Mouse (Mus musculus): Measurements from ENCODE around the gene Plagl1. TPM values are rescaled to one million over a fixed set of nuclear protein-coding genes. Genes with fewer than 3 reads are reported as not detected.
"Not testable (repeated sequence)": the region's sequence is repeated elsewhere in the genome, so short reads cannot be mapped to it uniquely, and the experiment has no call there.

Plagl1 gene
- polyA plus RNA-seq (2015; fragmentation: Nextera tagmentation; extraction: Ambion mirVana), result 30.8 and 34.1 TPM in 2 replicates

GRCm38 (mm10) chr10:13060021-13060668, at the start of gene Plagl1:
Gene Plagl1, plus strand, starts transcription at chr10:13060504.
- H3K27me3 ChIP-seq, result peaks cover 25% of the 10 kb centered on the region
- H3K9ac ChIP-seq, result peak within 1 kb of the TSS; percentile 45
- peak within 1 kb of the TSS; percentile 50 for H3K4me3 ChIP-seq
- H3K9me3 ChIP-seq, result no peaks in the 10 kb centered on the region
- no peak within 1 kb of the TSS for H3K27ac ChIP-seq (replicated peaks)
- ATAC-seq (ENCODE audit: low FRiP score, low read depth), result 0 out of 2 replicates have a peak, but pooled peaks have one; percentile 7
- H3K36me3 ChIP-seq, result no peaks in the 10 kb centered on the region
- WGBS, result 57% methylated on average over 11 of the region's 11 CpGs
- peak within 1 kb of the TSS; percentile 95 for H3K4me2 ChIP-seq
- H3K4me1 ChIP-seq (replicated peaks), result peaks cover 13% of the 10 kb centered on the region

DNA sequence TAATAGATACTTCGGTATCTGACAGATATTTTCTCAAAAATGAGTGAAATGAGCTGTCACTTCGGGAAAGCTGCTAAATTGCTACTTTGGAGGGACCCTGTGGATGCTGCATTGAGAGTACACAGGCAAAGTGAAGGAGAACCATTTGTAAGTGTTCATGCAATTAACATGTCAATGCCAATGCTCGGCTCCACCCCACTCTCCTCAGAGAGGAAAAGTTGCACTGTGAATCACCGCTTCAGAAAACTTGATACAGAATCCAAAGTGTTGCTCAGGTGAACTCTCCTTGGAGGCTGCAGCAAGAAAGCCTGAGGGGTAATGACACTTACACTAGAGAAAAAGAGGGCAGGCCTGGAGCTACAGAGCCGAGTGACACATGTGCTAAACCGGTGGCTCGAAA, 46.3 kb upstream of the Plagl1 start:
- 67% methylated on average over 7 of the region's 7 CpGs for WGBS
- Histone ChIP-seq H3K27me3 (no peaks in the 10 kb centered on the region), H3K4me3 (no peak overlapping the region), H3K4me1 (replicated peaks) (peaks cover 13% of the 10 kb centered on the region), H3K27ac (replicated peaks) (no peak overlapping the region), H3K9me3 (no peaks in the 10 kb centered on the region), H3K4me2 (no peak overlapping the region), H3K36me3 (no peaks in the 10 kb centered on the region), H3K9ac (no peak overlapping the region)
- no peak for ATAC-seq (ENCODE audit: low FRiP score, low read depth)

DNA sequence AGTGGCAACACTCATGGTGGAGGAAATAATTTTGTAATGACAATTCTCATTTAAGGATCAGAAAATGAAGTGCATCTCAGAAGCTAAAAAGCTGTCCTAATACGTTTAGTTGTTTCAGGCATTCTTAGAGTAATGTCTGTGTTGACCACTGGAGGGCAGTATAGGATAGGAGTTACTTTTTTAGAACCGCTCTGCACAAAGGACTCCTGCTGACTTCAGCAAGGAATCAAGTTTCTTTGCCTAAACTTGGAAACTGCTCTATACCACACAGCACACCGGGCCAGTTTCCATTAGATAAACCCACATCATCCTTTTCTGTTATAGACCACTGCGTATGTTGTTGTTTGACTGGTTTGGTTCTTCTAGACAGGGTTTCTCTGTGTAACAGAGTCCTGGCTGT, 43.7 kb upstream of the Plagl1 start:
- Histone ChIP-seq H3K9ac (no peak overlapping the region), H3K27me3 (no peaks in the 10 kb centered on the region), H3K9me3 (no peaks in the 10 kb centered on the region), H3K27ac (replicated peaks) (no peak overlapping the region), H3K4me3 (no peak overlapping the region), H3K4me2 (no peak overlapping the region), H3K4me1 (replicated peaks) (no peaks in the 10 kb centered on the region), H3K36me3 (no peaks in the 10 kb centered on the region)
- ATAC-seq (ENCODE audit: low FRiP score, low read depth), result peak; percentile 73
- WGBS, result 25% methylated on average over 4 of the region's 4 CpGs

DNA sequence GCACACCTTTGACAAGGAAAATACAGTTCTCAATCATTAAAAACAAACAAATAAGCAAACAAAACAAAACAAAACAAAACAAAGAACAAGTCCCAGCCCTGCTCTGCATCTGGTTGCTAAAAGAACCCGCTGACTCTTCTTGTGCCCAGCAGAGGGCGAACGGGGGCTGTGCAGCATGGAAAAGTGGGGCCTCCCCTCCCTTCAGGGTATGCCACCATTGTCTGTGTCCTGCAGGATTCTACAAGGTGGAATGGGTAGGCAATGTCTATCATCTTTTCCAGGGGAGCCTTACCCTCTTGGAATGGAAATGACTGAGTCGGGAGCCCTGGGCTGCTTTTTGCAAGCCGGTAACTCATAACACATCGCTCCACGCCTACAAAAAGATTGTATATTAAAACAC, 41.8 kb upstream of the Plagl1 start:
- 61% methylated on average over 7 of the region's 7 CpGs for WGBS
- Histone ChIP-seq H3K9me3 (no peaks in the 10 kb centered on the region), H3K9ac (no peak overlapping the region), H3K4me2 (no peak overlapping the region), H3K27me3 (no peaks in the 10 kb centered on the region), H3K4me3 (no peak overlapping the region), H3K36me3 (no peaks in the 10 kb centered on the region), H3K27ac (replicated peaks) (no peak overlapping the region), H3K4me1 (replicated peaks) (no peaks in the 10 kb centered on the region)
- 0 out of 2 replicates have a peak, but pooled peaks have one; percentile 27 for ATAC-seq (ENCODE audit: low FRiP score, low read depth)

DNA sequence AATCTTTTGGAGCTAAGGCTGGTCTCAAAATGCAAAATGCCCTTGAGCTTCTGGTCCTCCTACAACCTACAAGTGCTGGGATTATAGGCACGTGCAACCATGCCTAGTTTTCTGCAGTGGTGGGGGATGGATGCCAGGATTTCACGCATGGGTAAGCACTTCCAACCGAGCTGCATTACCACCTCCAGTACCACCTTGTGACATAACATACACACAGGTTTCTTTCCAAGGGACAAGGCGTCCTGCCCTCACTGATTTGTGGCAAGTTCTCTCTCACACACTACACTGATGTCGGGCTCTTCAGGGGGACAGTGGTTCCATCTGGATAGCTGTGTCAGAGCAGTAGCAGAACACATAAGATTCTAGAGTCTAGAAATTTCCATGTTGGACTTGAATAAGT, 41.3 kb upstream of the Plagl1 start:
- H3K9ac ChIP-seq, result no peak overlapping the region
- H3K27me3 ChIP-seq, result no peaks in the 10 kb centered on the region
- no peak for ATAC-seq (ENCODE audit: low FRiP score, low read depth)
- no peak overlapping the region for H3K27ac ChIP-seq (replicated peaks)
- H3K4me3 ChIP-seq, result no peak overlapping the region
- H3K4me2 ChIP-seq, result no peak overlapping the region
- no peaks in the 10 kb centered on the region for H3K36me3 ChIP-seq
- no peaks in the 10 kb centered on the region for H3K9me3 ChIP-seq
- H3K4me1 ChIP-seq (replicated peaks), result no peaks in the 10 kb centered on the region
- 82% methylated on average over 5 of the region's 5 CpGs for WGBS

DNA sequence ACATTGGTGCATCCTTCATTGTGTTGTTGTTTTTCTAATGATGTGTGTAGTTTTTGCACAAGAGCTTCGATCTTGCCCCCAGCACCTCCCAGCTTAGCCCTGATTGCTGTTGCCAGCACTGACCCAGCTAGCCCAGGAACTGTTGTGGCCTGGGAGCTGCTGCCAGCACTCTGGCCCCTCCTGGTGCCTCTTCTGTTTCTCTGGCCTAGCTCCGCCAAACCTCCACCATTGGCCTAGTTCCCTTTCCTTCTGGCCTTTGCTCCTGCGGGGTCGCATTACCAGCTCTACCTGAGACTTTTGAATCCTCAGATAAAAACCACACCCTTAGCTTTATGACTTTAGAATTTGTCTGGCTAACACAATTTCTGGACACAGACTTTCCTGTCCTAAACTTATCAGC, 38.2 kb upstream of the Plagl1 start:
- no peak overlapping the region for H3K4me2 ChIP-seq
- H3K27ac ChIP-seq (replicated peaks), result no peak overlapping the region
- no peaks in the 10 kb centered on the region for H3K36me3 ChIP-seq
- no peaks in the 10 kb centered on the region for H3K4me1 ChIP-seq (replicated peaks)
- WGBS, result 87% methylated on average over 4 of the region's 4 CpGs
- no peaks in the 10 kb centered on the region for H3K27me3 ChIP-seq
- H3K9me3 ChIP-seq, result no peaks in the 10 kb centered on the region
- ATAC-seq (ENCODE audit: low FRiP score, low read depth), result no peak
- H3K4me3 ChIP-seq, result no peak overlapping the region
- no peak overlapping the region for H3K9ac ChIP-seq

DNA sequence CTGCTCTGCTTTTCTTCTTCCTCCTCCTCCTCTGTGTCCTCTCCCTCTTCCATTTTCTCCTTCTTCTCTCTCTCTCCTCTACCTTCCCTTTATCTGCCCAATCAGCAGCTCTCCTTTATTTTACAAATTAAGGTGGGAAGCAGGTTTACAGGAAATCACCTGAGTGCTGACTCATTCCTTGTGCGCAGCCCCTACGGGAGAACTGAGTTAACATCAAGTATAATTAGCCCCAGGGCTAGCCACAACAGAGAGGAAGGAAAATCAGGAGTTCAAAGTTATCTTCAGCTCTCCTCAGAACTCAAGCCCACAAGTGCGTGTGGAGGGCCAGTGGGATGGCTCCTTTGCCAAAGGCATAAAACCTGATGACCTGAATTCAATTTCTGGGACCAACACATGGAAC, 36.3 kb upstream of the Plagl1 start:
- not testable (repeated sequence) for ATAC-seq (ENCODE audit: low FRiP score, low read depth); H3K9me3 ChIP-seq; H3K4me3 ChIP-seq; H3K4me1 ChIP-seq (replicated peaks); H3K27me3 ChIP-seq; H3K9ac ChIP-seq; H3K4me2 ChIP-seq; H3K27ac ChIP-seq (replicated peaks); H3K36me3 ChIP-seq
- WGBS, result 74% methylated on average over 3 of the region's 3 CpGs

- Histone ChIP-seq H3K4me1 (replicated peaks) (no peaks in the 10 kb centered on the region), H3K27me3 (no peaks in the 10 kb centered on the region), H3K9me3 (no peaks in the 10 kb centered on the region), H3K4me2 (no peak overlapping the region), H3K36me3 (no peaks in the 10 kb centered on the region), H3K27ac (replicated peaks) (no peak overlapping the region), H3K9ac (no peak overlapping the region), H3K4me3 (no peak overlapping the region)
- 90% methylated on average over 5 of the region's 5 CpGs for WGBS
- ATAC-seq (ENCODE audit: low FRiP score, low read depth), result no peak
Measured at GRCm38 (mm10) chr10:13027702-13028101, 32.6 kb upstream of the Plagl1 start.

DNA sequence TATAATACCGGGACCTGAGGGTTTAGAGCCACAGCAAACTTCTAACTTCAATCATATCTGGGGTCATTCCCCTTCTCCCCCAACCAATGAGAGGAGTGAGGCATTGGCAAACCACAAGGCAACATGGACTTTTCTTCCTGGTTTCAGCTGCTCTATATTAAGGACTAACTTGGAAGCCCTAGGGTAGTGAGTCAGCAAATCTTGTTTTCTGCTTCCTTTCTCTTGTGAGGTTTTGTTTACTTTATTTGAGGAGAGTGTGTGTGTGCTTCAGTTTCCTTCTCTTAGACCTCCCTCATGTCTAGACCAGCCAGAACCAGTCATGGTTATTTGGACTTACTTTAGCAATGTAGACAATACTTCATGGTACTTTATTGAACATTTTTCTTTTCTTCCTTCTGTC, 32.1 kb upstream of the Plagl1 start:
- Histone ChIP-seq H3K9me3 (no peaks in the 10 kb centered on the region), H3K27me3 (no peaks in the 10 kb centered on the region), H3K4me2 (no peak overlapping the region), H3K4me1 (replicated peaks) (no peaks in the 10 kb centered on the region), H3K36me3 (no peaks in the 10 kb centered on the region), H3K27ac (replicated peaks) (no peak overlapping the region), H3K9ac (no peak overlapping the region), H3K4me3 (no peak overlapping the region)
- WGBS, result 89% methylated on average over 1 of the region's 1 CpGs
- ATAC-seq (ENCODE audit: low FRiP score, low read depth), result no peak

- H3K4me2 ChIP-seq, result no peak overlapping the region
- H3K4me3 ChIP-seq, result no peak overlapping the region
- no peak overlapping the region for H3K27ac ChIP-seq (replicated peaks)
- no peak for ATAC-seq (ENCODE audit: low FRiP score, low read depth)
- H3K27me3 ChIP-seq, result no peaks in the 10 kb centered on the region
- WGBS, result 90% methylated on average over 5 of the region's 5 CpGs
- H3K36me3 ChIP-seq, result no peaks in the 10 kb centered on the region
- H3K9ac ChIP-seq, result no peak overlapping the region
- H3K4me1 ChIP-seq (replicated peaks), result no peaks in the 10 kb centered on the region
- H3K9me3 ChIP-seq, result no peaks in the 10 kb centered on the region
Measured at GRCm38 (mm10) chr10:13029416-13029815, 30.9 kb upstream of the Plagl1 start.

DNA sequence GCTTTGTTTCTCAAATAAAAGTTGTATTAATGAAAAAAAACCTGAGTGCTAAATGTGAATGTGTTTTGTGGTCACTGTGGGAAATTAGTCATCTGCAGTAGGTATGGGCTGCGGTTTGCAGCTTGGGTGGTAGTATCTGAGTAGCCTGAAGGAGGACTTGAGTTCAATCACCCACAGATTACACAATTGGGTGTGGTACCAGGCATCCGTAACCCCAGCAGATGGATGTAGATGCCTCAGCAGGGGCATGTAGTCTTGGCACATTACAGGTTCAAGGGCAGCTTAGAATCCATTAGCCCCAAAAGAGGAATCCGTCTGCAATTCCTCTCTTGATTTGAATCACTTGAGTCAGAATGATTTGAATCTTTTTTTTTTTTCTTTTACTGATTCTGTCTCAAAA, 25.0 kb upstream of the Plagl1 start:
- no peak for ATAC-seq (ENCODE audit: low FRiP score, low read depth)
- H3K9me3 ChIP-seq, result no peaks in the 10 kb centered on the region
- H3K4me3 ChIP-seq, result no peak overlapping the region
- WGBS, result 90% methylated on average over 3 of the region's 3 CpGs
- no peaks in the 10 kb centered on the region for H3K36me3 ChIP-seq
- no peak overlapping the region for H3K4me2 ChIP-seq
- no peaks in the 10 kb centered on the region for H3K27me3 ChIP-seq
- H3K27ac ChIP-seq (replicated peaks), result no peak overlapping the region
- no peak overlapping the region for H3K9ac ChIP-seq
- no peaks in the 10 kb centered on the region for H3K4me1 ChIP-seq (replicated peaks)

GRCm38 (mm10) chr10:13039637-13040174, 20.6 kb upstream of the Plagl1 start:
- WGBS, result 83% methylated on average over 5 of the region's 5 CpGs
- Histone ChIP-seq H3K4me1 (replicated peaks) (no peaks in the 10 kb centered on the region), H3K4me3 (no peak overlapping the region), H3K27me3 (no peaks in the 10 kb centered on the region), H3K4me2 (no peak overlapping the region), H3K9ac (no peak overlapping the region), H3K27ac (replicated peaks) (no peak overlapping the region), H3K36me3 (no peaks in the 10 kb centered on the region), H3K9me3 (no peaks in the 10 kb centered on the region)
- ATAC-seq (ENCODE audit: low FRiP score, low read depth), result no peak

- Histone ChIP-seq H3K4me2 (no peak overlapping the region), H3K27me3 (no peaks in the 10 kb centered on the region), H3K9me3 (no peaks in the 10 kb centered on the region), H3K9ac (no peak overlapping the region), H3K4me1 (replicated peaks) (no peaks in the 10 kb centered on the region), H3K36me3 (no peaks in the 10 kb centered on the region), H3K4me3 (no peak overlapping the region), H3K27ac (replicated peaks) (no peak overlapping the region)
- 75% methylated on average over 11 of the region's 11 CpGs for WGBS
- ATAC-seq (ENCODE audit: low FRiP score, low read depth), result peak; percentile 71
Measured at GRCm38 (mm10) chr10:13044659-13045058, 15.6 kb upstream of the Plagl1 start.
